Mouse (Mus musculus): Measurements from ENCODE around the gene Fnbp1l. TPM values are rescaled to one million over a fixed set of nuclear protein-coding genes. Genes with fewer than 3 reads are reported as not detected.

Gene Fnbp1l
- polyA plus RNA-seq (2012; ENCODE audit: low replicate concordance), result 0.09 and 0.13 TPM in 2 replicates

GRCm38 (mm10) chr3:122618991-122619930, at the start of gene Fnbp1l:
TSS of gene Fnbp1l (minus strand) at chr3:122619715.

Other genes with a start within 250 kb of the Fnbp1l start
- gene Pde5a, start 109.2 kb upstream of the Fnbp1l start, polyA plus RNA-seq (2012; ENCODE audit: low replicate concordance), result 0.76 and 1.3 TPM in 2 replicates

Measured in hematopoietic multipotent progenitor cell, adult 10-12 weeks (in vitro differentiated cells).